Mouse (Mus musculus) gastrocnemius, adult 18-20 months (tissue): ENCODE data around the gene Babam2. TPM values are rescaled to one million over a fixed set of nuclear protein-coding genes. Genes with fewer than 3 reads are reported as not detected.

Experiments used
- DNase-seq: peaks from one replicate; pipeline ENCODE4 v3.0.0; 2021; ENCODE audit warnings: low spot score
- microRNA-seq: library from miRNA; unstranded; fragments of <30 nt; microRNA quantifications from one replicate; pipeline ENCODE4 v1.2.0, GENCODE M21; 2021
- total RNA-seq, 2 experiments: library from RNA; stranded (reverse); gene quantifications; 2 replicates each; pipeline ENCODE4 v1.2.3; 2021

The Babam2 gene
- total RNA-seq, 2 experiments from 2014 or later: 33.3 to 33.8 TPM

DNA sequence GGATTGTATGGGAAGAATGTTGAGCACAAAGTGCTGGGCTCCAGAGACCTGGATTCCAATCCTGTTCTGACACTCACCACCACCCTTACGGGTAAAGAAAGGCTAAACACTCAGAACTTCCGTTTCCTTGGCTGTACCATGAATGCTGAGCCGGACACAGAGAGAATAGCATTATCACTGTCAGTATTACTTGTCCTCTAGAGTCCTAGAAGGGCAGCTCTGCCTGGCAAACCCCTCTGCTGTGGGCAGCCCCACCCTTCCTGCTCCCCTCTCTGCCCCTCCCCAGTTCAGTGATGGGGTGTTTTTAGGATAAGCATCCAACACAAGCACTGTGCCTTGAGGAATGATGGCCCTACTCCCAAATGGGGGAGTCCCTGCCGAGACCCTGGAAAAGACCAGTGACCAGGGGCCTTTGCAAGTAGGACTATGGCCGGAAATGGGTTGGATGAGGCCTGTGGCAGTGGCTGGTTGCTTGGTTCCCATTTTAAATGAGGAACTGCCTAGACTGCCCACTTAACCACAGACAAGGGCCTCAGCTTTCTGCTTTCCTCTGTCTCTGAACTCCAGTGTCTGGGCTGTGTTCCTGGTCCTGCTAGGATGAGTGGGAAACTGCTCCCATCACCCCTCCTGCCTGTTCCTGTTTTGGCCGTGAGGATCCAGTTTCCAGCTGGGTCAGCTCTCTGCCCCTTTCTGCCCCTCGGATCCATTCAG is 414.9 kb downstream of the Babam2 start:
- DNase-seq: no peak

DNA sequence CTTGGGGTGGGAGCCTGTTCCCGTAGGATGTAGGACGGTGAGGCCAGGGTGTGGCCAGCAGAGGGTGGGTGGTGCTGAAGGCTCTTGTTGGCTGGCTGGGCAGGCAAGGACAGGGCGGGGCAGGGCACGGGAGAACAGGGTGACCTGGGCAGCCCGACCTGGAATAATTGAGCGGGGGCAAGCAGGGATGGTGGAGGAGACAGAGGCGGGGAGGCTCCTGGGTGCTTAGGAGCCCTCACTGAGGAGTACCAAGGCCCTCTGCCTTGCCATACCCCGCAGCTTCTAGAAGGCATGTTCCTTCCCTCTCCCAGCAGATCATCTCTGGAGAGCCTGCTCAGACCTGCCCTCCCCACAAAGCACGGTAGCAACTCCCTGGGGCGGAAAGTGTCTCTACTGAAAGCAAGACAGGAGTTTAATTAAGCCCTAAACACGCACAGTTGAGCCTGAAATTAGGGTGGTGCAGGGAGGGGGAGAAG is 423.5 kb downstream of the Babam2 start:
- no peak for DNase-seq

- DNase-seq: no peak
Measured at GRCm38 (mm10) chr5:32121936-32122335, 424.5 kb downstream of the Babam2 start.

DNA sequence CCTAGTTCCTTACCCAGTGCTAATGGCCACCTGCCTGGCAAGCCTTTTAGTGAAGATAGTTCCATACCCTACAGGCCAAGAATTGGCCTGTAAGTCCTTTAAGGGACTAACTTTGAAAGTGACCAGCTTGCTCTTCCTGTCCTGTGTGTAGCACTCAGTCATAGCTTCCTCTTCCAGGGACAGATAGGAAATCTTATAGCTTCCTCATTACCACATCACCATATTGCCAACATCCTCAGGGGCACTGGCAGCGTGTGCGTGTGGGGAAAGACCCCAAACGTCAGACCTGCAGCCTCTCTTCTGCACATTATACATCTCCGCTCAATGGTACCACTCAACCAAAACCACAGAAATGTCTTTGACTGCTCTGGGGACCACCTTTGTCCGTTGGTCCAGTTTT is 424.9 kb downstream of the Babam2 start:
- DNase-seq: no peak

DNA sequence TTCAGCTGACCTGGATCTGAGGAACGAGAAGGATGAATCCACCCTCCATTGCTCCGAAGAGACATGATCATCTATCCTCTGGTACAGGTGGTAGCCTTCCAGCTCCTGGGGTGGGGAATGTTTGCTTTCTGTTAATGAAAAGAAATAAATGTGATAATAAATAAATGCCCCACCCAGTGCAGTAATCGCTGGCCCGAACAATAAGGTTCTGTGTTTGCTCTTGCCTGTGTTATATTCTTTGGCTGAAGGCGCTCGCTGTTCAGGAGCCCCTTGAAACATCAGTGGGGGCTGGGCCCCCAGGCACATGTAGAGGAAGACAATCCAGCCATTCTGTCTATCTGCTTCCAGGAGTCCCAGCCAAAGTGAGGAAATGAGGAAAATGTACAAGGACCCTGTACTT is 427.5 kb downstream of the Babam2 start:
- DNase-seq: no peak

GRCm38 (mm10) chr5:32127226-32127625 is 429.7 kb downstream of the Babam2 start:
- DNase-seq: no peak

DNA sequence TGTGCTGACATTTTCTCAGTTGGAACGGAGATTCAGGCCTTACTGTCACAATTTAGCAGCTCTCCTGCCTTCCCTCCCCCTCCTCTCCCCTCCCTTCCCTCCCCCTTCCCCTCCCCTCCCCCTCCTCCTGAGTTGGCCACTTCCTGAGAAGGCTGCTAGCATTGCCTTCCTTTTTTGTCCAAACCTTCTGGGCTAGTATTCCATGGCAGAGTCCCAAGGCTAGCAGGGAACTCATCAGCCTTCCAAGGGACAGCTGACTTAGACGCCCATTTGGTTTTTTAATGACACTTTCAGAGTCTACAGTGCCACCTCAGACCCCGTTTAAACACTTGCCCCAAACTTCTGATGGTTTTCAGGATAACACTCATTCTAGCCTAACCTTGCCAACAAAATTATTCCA is 430.4 kb downstream of the Babam2 start:
- peak; percentile 50 for DNase-seq

GRCm38 (mm10) chr5:32132971-32133501 is 435.6 kb downstream of the Babam2 start:
- DNase-seq: peak; percentile 55

GRCm38 (mm10) chr5:32133549-32134004 is 436.1 kb downstream of the Babam2 start:
- DNase-seq: peak; percentile 88

GRCm38 (mm10) chr5:32134051-32134732 is 436.7 kb downstream of the Babam2 start:
- peak; percentile 54 for DNase-seq

Small RNAs within 50 kb of the gene (microRNA-seq; reads per million reads assigned to microRNA genes)
- gene Mir3473e: not detected

Other genes starting within 250 kb of the Babam2 start
- gene Zfp512, start 245.3 kb upstream of the Babam2 start, total RNA-seq: 10 to 100 TPM; 10.5 to 14.0 TPM
- gene 4930548H24Rik, start 211.9 kb upstream of the Babam2 start, total RNA-seq: not detected
- 10 to 100 TPM; 18.6 to 19.2 TPM for gene Gpn1, start 202.9 kb upstream of the Babam2 start, total RNA-seq
- 10 to 100 TPM; 21.4 to 24.2 TPM for gene Slc4a1ap, start 170.7 kb upstream of the Babam2 start, total RNA-seq
- 10 to 100 TPM; 12.1 to 12.5 TPM for gene Supt7l, start 169.9 kb upstream of the Babam2 start, total RNA-seq
- 100 to 1,000 TPM; 269 to 270 TPM for gene Mrpl33, start 100.7 kb upstream of the Babam2 start, total RNA-seq
- 1 to 10 TPM; 4.4 to 4.6 TPM for gene Rbks, start 57 bp upstream of the Babam2 start, total RNA-seq